Comparison of ENCODE assay signal across 15 mouse cellular contexts in the genomic region with DNA sequence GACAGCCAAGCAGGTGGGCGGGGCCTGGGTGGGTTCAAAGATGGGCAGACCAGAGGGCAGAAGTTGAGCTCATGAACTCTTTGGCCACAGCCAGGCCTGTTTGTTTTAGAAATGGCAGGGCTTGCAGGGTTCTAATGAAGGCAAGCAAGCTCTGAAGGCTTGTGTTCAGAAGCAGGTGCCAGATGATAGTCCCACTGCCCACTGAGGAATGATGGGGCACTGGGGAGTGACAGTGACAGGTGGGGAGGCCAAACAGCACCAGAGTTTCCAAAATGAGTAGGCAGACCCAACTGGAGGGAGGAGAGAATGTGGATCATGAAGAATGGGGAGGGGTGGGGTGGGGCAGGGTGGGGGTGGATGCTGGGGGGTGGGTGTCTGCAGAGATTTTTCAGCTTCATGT. TPM values are rescaled to one million over a fixed set of nuclear protein-coding genes. Genes with fewer than 3 reads are reported as not detected.
A peak's percentile ranks its signal among the peaks of the same experiment; 100 is the strongest.
DNase-seq lines count a peak whose midpoint lies in the region; ATAC-seq and TF ChIP-seq lines count a peak whose summit lies in the region.
"Had no signal": no experiment of that assay in that cellular context is flagged by ENCODE, and none has a peak within 500 bp of the region (broad histone marks: within the 10 kb centered on the region; RNA-seq: fewer than 3 reads in every experiment).

No protein-coding gene starts in this region.

- H3K27me3 ChIP-seq in embryonic facial prominence, embryonic 14.5 days (replicated peaks; ENCODE audit: control insufficient read depth, insufficient read depth, low read length) = no peaks in the 10 kb centered on the region
- H3K27me3 ChIP-seq in embryonic facial prominence, embryonic 10.5 days (replicated peaks; ENCODE audit: low read depth, poor library complexity, severe bottlenecking) = no peaks in the 10 kb centered on the region
- H3K27me3 ChIP-seq in heart, adult 2 months (ENCODE audit: control insufficient read depth, insufficient read depth, low read length) = no peaks in the 10 kb centered on the region
- no peaks in the 10 kb centered on the region for H3K27me3 ChIP-seq in C2C12 (ENCODE audit: control insufficient read depth, insufficient read depth, insufficient read length)
- H3K27me3 ChIP-seq in kidney, embryonic 14.5 days (ENCODE audit: control insufficient read depth, insufficient read depth, low read length) = no peaks in the 10 kb centered on the region
- H3K27me3 ChIP-seq: embryonic facial prominence, embryonic 12.5 days; embryonic facial prominence, embryonic 15.5 days; forebrain, embryonic 12.5 days had no signal

- H3ac ChIP-seq in C2C12 (ENCODE audit: control insufficient read depth, insufficient read length, low read depth) = no peak overlapping the region

- WGBS in embryonic facial prominence, embryonic 14.5 days = 83% methylated on average over 1 of the region's 1 CpGs
- 94% methylated on average over 1 of the region's 1 CpGs for WGBS in embryonic facial prominence, embryonic 10.5 days
- WGBS in heart, adult 2 months = 100% methylated on average over 1 of the region's 1 CpGs
- 91% methylated on average over 1 of the region's 1 CpGs for WGBS in kidney, embryonic 14.5 days

- H3K4me1 ChIP-seq in embryonic facial prominence, embryonic 14.5 days (ENCODE audit: control insufficient read depth, insufficient read depth, low read length) = peaks cover 8% of the 10 kb centered on the region
- H3K4me1 ChIP-seq in embryonic facial prominence, embryonic 10.5 days = peaks cover 17% of the 10 kb centered on the region
- peaks cover 10% of the 10 kb centered on the region for H3K4me1 ChIP-seq in heart, adult 2 months (ENCODE audit: control insufficient read depth, insufficient read depth, low read length)
- peaks cover 8% of the 10 kb centered on the region for H3K4me1 ChIP-seq in kidney, embryonic 14.5 days (ENCODE audit: control insufficient read depth, insufficient read depth, low read length)

- no peak overlapping the region for H3K27ac ChIP-seq in embryonic facial prominence, embryonic 14.5 days (replicated peaks; ENCODE audit: low read depth, low read length)
- no peak overlapping the region for H3K27ac ChIP-seq in embryonic facial prominence, embryonic 10.5 days (replicated peaks)
- no peak overlapping the region for H3K27ac ChIP-seq in heart, adult 2 months
- no peak overlapping the region for H3K27ac ChIP-seq in kidney, embryonic 14.5 days (ENCODE audit: low read depth, low read length)
- H3K27ac ChIP-seq: embryonic facial prominence, embryonic 12.5 days; embryonic facial prominence, embryonic 15.5 days; forebrain, embryonic 10.5 days; forebrain, embryonic 12.5 days had no signal

- ATAC-seq in embryonic facial prominence, embryonic 14.5 days (ENCODE audit: low read depth) = no peak
- no peak for ATAC-seq in kidney, embryonic 14.5 days (ENCODE audit: low FRiP score, low TSS enrichment)
- ATAC-seq: forebrain, embryonic 14.5 days; forebrain, embryonic 16.5 days had no signal

- no peak for TF ChIP-seq EP300 in heart, adult 2 months (IDR thresholded peaks at IDR 0.05; ENCODE audit: insufficient read depth, low read depth, low read length)

- no peak overlapping the region for H3K4me3 ChIP-seq in embryonic facial prominence, embryonic 14.5 days (ENCODE audit: low read depth, low read length)
- no peak overlapping the region for H3K4me3 ChIP-seq in embryonic facial prominence, embryonic 10.5 days
- H3K4me3 ChIP-seq in heart, adult 2 months = no peak overlapping the region
- H3K4me3 ChIP-seq in C2C12 (ENCODE audit: insufficient read depth, poor library complexity, severe bottlenecking) = no peak overlapping the region
- no peak overlapping the region for H3K4me3 ChIP-seq in kidney, embryonic 14.5 days (ENCODE audit: low read length)
- H3K4me3 ChIP-seq: embryonic facial prominence, embryonic 12.5 days; embryonic facial prominence, embryonic 15.5 days; erythroblast, embryonic 14.5 days; forebrain, embryonic 10.5 days; forebrain, embryonic 12.5 days had no signal

- H3K9ac ChIP-seq in embryonic facial prominence, embryonic 14.5 days (ENCODE audit: low read depth, low read length) = no peak overlapping the region
- no peak overlapping the region for H3K9ac ChIP-seq in heart, adult 2 months (ENCODE audit: low read depth, low read length)
- no peak overlapping the region for H3K9ac ChIP-seq in kidney, embryonic 14.5 days (ENCODE audit: low read depth, low read length)
- H3K9ac ChIP-seq: embryonic facial prominence, embryonic 12.5 days; embryonic facial prominence, embryonic 15.5 days; forebrain, embryonic 12.5 days had no signal

- TF ChIP-seq POLR2A in heart, adult 2 months (IDR thresholded peaks at IDR 0.05; ENCODE audit: insufficient read depth, low read depth, low read length) = no peak

- H3K79me2 ChIP-seq in heart, adult 2 months (replicated peaks; ENCODE audit: control insufficient read depth, insufficient read depth, low read length) = peaks cover 8% of the 10 kb centered on the region
- peaks cover 26% of the 10 kb centered on the region for H3K79me2 ChIP-seq in C2C12 (ENCODE audit: control insufficient read depth, insufficient read depth)

- no peak for TF ChIP-seq CTCF in heart, adult 2 months (IDR thresholded peaks at IDR 0.05)
- no peak for TF ChIP-seq CTCF in C2C12 (IDR thresholded peaks at IDR 0.05; ENCODE audit: control insufficient read depth, insufficient read depth, insufficient read length)

- H3K36me3 ChIP-seq in embryonic facial prominence, embryonic 14.5 days (ENCODE audit: control insufficient read depth, insufficient read depth, low read length) = peaks cover 74% of the 10 kb centered on the region
- peaks cover 77% of the 10 kb centered on the region for H3K36me3 ChIP-seq in embryonic facial prominence, embryonic 10.5 days (replicated peaks)
- H3K36me3 ChIP-seq in heart, adult 2 months (ENCODE audit: control insufficient read depth, insufficient read depth, low read length) = peaks cover 12% of the 10 kb centered on the region
- H3K36me3 ChIP-seq in C2C12 (ENCODE audit: control insufficient read depth, insufficient read depth) = peaks cover 49% of the 10 kb centered on the region
- peaks cover 57% of the 10 kb centered on the region for H3K36me3 ChIP-seq in kidney, embryonic 14.5 days (ENCODE audit: control insufficient read depth, insufficient read depth, low read length)

- peaks cover 2% of the 10 kb centered on the region for H3K79me3 ChIP-seq in C2C12 (ENCODE audit: low read depth)

- intact Hi-C loops in heart, adult 2 months (cut with DNase I) = no loop called here

- DNase-seq in embryonic facial prominence, embryonic 14.5 days (ENCODE audit: low spot score) = peak; percentile 45
- no peak for DNase-seq in embryonic facial prominence, embryonic 10.5 days (ENCODE audit: low spot score)
- peak; percentile 83 for DNase-seq in heart, adult 11 months
- DNase-seq in heart, adult 2 months = no peak
- DNase-seq: B cell, adult 2 months; embryo, embryonic 11 days had no signal

- H3K9me3 ChIP-seq in embryonic facial prominence, embryonic 14.5 days (ENCODE audit: control insufficient read depth, low read length) = no peaks in the 10 kb centered on the region
- H3K9me3 ChIP-seq in embryonic facial prominence, embryonic 10.5 days = no peaks in the 10 kb centered on the region
- no peaks in the 10 kb centered on the region for H3K9me3 ChIP-seq in kidney, embryonic 14.5 days (ENCODE audit: control insufficient read depth, low read length)
- H3K9me3 ChIP-seq: embryonic facial prominence, embryonic 12.5 days; embryonic facial prominence, embryonic 15.5 days; forebrain, embryonic 10.5 days; forebrain, embryonic 12.5 days had no signal

- no peak overlapping the region for H3K4me2 ChIP-seq in embryonic facial prominence, embryonic 14.5 days (ENCODE audit: low read depth, low read length)
- no peak overlapping the region for H3K4me2 ChIP-seq in kidney, embryonic 14.5 days (replicated peaks; ENCODE audit: low read depth, low read length)
- H3K4me2 ChIP-seq: embryonic facial prominence, embryonic 12.5 days; embryonic facial prominence, embryonic 15.5 days; forebrain, embryonic 12.5 days had no signal

TF ChIP-seq in C2C12, 6 proteins besides CTCF, POLR2A, EP300 and RAD21:
- TF ChIP-seq CEBPB (IDR thresholded peaks at IDR 0.05; ENCODE audit: low read depth) = no peak
- TF ChIP-seq MYOD1 (IDR thresholded peaks at IDR 0.05; ENCODE audit: control insufficient read depth, insufficient read length, low read depth) = peak; percentile 63
- TF ChIP-seq USF1 (IDR thresholded peaks at IDR 0.05; ENCODE audit: low read depth) = no peak

RNA-seq across cellular contexts. Expression of a gene that starts 4.6 kb away (rescaled TPM):
- 31.0 and 32.2 TPM in 2 replicates for polyA plus RNA-seq in embryonic facial prominence, embryonic 14.5 days (2014; fragmentation: Nextera tagmentation; extraction: Ambion mirVana)
- 34.2 and 35.1 TPM in 2 replicates for polyA plus RNA-seq in embryonic facial prominence, embryonic 10.5 days (2016; fragmentation: Nextera tagmentation; extraction: Ambion mirVana)
- total RNA-seq in heart, adult 2 months (2021) = 10 to 100 TPM; 36.9 to 47.0 TPM
- polyA plus RNA-seq in heart, adult 2 months (2012; rRNA removed) = 52.0 and 59.0 TPM in 2 replicates
- 20.7 TPM for polyA plus RNA-seq in C2C12 (2012; fragmentation: generic; extraction: Trizol)
- polyA plus RNA-seq in kidney, embryonic 14.5 days (2014; fragmentation: Nextera tagmentation; extraction: Ambion mirVana) = 18.9 and 30.2 TPM in 2 replicates

RNA-seq across cellular contexts. Expression of a gene that starts 17.8 kb away (rescaled TPM):
- polyA plus RNA-seq in embryonic facial prominence, embryonic 14.5 days (2014; fragmentation: Nextera tagmentation; extraction: Ambion mirVana) = 0.96 and 1.3 TPM in 2 replicates
- 4.7 TPM in 2 replicates for polyA plus RNA-seq in embryonic facial prominence, embryonic 10.5 days (2016; fragmentation: Nextera tagmentation; extraction: Ambion mirVana)
- under 1 TPM; 0.44 to 0.45 TPM for total RNA-seq in heart, adult 2 months (2021)
- 1.5 and 2.2 TPM in 2 replicates for polyA plus RNA-seq in heart, adult 2 months (2012; rRNA removed)
- polyA plus RNA-seq in C2C12 (2012; fragmentation: generic; extraction: Trizol) = 0.02 TPM
- polyA plus RNA-seq in kidney, embryonic 14.5 days (2014; fragmentation: Nextera tagmentation; extraction: Ambion mirVana) = 1.3 and 1.4 TPM in 2 replicates
- polyA plus RNA-seq: erythroblast, embryonic 14.5 days had no signal

RNA-seq across cellular contexts. Expression of a gene that starts 34.0 kb away (rescaled TPM):
- polyA plus RNA-seq in embryonic facial prominence, embryonic 14.5 days (2014; fragmentation: Nextera tagmentation; extraction: Ambion mirVana) = 34.6 and 37.5 TPM in 2 replicates
- polyA plus RNA-seq in embryonic facial prominence, embryonic 10.5 days (2016; fragmentation: Nextera tagmentation; extraction: Ambion mirVana) = 34.3 and 37.3 TPM in 2 replicates
- 10 to 100 TPM; 23.7 to 25.4 TPM for total RNA-seq in heart, adult 2 months (2021)
- 35.9 and 47.1 TPM in 2 replicates for polyA plus RNA-seq in heart, adult 2 months (2012; rRNA removed)
- 19.4 TPM for polyA plus RNA-seq in C2C12 (2012; fragmentation: generic; extraction: Trizol)
- 35.0 and 36.0 TPM in 2 replicates for polyA plus RNA-seq in kidney, embryonic 14.5 days (2014; fragmentation: Nextera tagmentation; extraction: Ambion mirVana)

RNA-seq across cellular contexts. Expression of a gene that starts 34.4 kb away (rescaled TPM):
- 180 and 198 TPM in 2 replicates for polyA plus RNA-seq in embryonic facial prominence, embryonic 14.5 days (2014; fragmentation: Nextera tagmentation; extraction: Ambion mirVana)
- 224 and 231 TPM in 2 replicates for polyA plus RNA-seq in embryonic facial prominence, embryonic 10.5 days (2016; fragmentation: Nextera tagmentation; extraction: Ambion mirVana)
- total RNA-seq in heart, adult 2 months (2021) = 10 to 100 TPM; 67.7 to 75.5 TPM
- 28.4 and 47.8 TPM in 2 replicates for polyA plus RNA-seq in heart, adult 2 months (2012; rRNA removed)
- polyA plus RNA-seq in C2C12 (2012; fragmentation: generic; extraction: Trizol) = 69.0 TPM
- polyA plus RNA-seq in kidney, embryonic 14.5 days (2014; fragmentation: Nextera tagmentation; extraction: Ambion mirVana) = 240 and 241 TPM in 2 replicates

Comparison
In these comparisons a context has a peak if more than half of its experiments do, and no peak if none do; other contexts are left out.
1. DNase-seq: peak in embryonic facial prominence, embryonic 14.5 days (single experiment) and heart, adult 11 months (single experiment); none in embryonic facial prominence, embryonic 10.5 days (single experiment) and heart, adult 2 months (0 of 2).